Mouse (Mus musculus): ENCODE results near the gene Ifit1. TPM values are rescaled to one million over a fixed set of nuclear protein-coding genes. Genes with fewer than 3 reads are reported as not detected.
"Not testable (repeated sequence)": the region's sequence is repeated elsewhere in the genome, so short reads cannot be mapped to it uniquely, and the experiment has no call there.

Gene Ifit1
- polyA plus RNA-seq, 1 experiment from 2014 or later = 0.35 TPM

- H3K9ac ChIP-seq (ENCODE audit: low read depth, low read length); H3K4me3 ChIP-seq (ENCODE audit: low read length); H3K27ac ChIP-seq (ENCODE audit: low read depth, low read length); ATAC-seq (ENCODE audit: low FRiP score, low TSS enrichment); H3K4me2 ChIP-seq (replicated peaks; ENCODE audit: low read depth, low read length); H3K36me3 ChIP-seq (ENCODE audit: control insufficient read depth, insufficient read depth, low read length); H3K27me3 ChIP-seq (ENCODE audit: control insufficient read depth, insufficient read depth, low read length); H3K4me1 ChIP-seq (ENCODE audit: control insufficient read depth, insufficient read depth, low read length); H3K9me3 ChIP-seq (ENCODE audit: control insufficient read depth, low read length): not testable (repeated sequence)
- WGBS = 74% methylated on average over 3 of the region's 3 CpGs
These were observed 30.6 kb upstream of the Ifit1 start for GRCm38 (mm10) chr19:34610118-34610517.

- 74% methylated on average over 4 of the region's 11 CpGs for WGBS
- H3K9ac ChIP-seq (ENCODE audit: low read depth, low read length); H3K27ac ChIP-seq (ENCODE audit: low read depth, low read length); H3K27me3 ChIP-seq (ENCODE audit: control insufficient read depth, insufficient read depth, low read length); H3K4me2 ChIP-seq (replicated peaks; ENCODE audit: low read depth, low read length); H3K4me1 ChIP-seq (ENCODE audit: control insufficient read depth, insufficient read depth, low read length); ATAC-seq (ENCODE audit: low FRiP score, low TSS enrichment); H3K4me3 ChIP-seq (ENCODE audit: low read length); H3K36me3 ChIP-seq (ENCODE audit: control insufficient read depth, insufficient read depth, low read length); H3K9me3 ChIP-seq (ENCODE audit: control insufficient read depth, low read length): not testable (repeated sequence)
These were observed 28.2 kb upstream of the Ifit1 start for GRCm38 (mm10) chr19:34612243-34613001.

GRCm38 (mm10) chr19:34620871-34621270 is 19.8 kb upstream of the Ifit1 start:
- Histone ChIP-seq H3K4me1 (ENCODE audit: control insufficient read depth, insufficient read depth, low read length) (no peaks in the 10 kb centered on the region), H3K9ac (ENCODE audit: low read depth, low read length) (no peak overlapping the region), H3K9me3 (ENCODE audit: control insufficient read depth, low read length) (no peaks in the 10 kb centered on the region), H3K4me2 (replicated peaks; ENCODE audit: low read depth, low read length) (no peak overlapping the region), H3K27ac (ENCODE audit: low read depth, low read length) (no peak overlapping the region), H3K27me3 (ENCODE audit: control insufficient read depth, insufficient read depth, low read length) (no peaks in the 10 kb centered on the region), H3K4me3 (ENCODE audit: low read length) (no peak overlapping the region), H3K36me3 (ENCODE audit: control insufficient read depth, insufficient read depth, low read length) (no peaks in the 10 kb centered on the region)
- no peak for ATAC-seq (ENCODE audit: low FRiP score, low TSS enrichment)
- WGBS = 86% methylated on average over 5 of the region's 5 CpGs

- H3K27ac ChIP-seq (ENCODE audit: low read depth, low read length) = no peak overlapping the region
- H3K9me3 ChIP-seq (ENCODE audit: control insufficient read depth, low read length) = no peaks in the 10 kb centered on the region
- no peaks in the 10 kb centered on the region for H3K27me3 ChIP-seq (ENCODE audit: control insufficient read depth, insufficient read depth, low read length)
- H3K4me2 ChIP-seq (replicated peaks; ENCODE audit: low read depth, low read length) = no peak overlapping the region
- ATAC-seq (ENCODE audit: low FRiP score, low TSS enrichment) = no peak
- 91% methylated on average over 6 of the region's 6 CpGs for WGBS
- no peak overlapping the region for H3K4me3 ChIP-seq (ENCODE audit: low read length)
- H3K9ac ChIP-seq (ENCODE audit: low read depth, low read length) = no peak overlapping the region
- H3K36me3 ChIP-seq (ENCODE audit: control insufficient read depth, insufficient read depth, low read length) = no peaks in the 10 kb centered on the region
- H3K4me1 ChIP-seq (ENCODE audit: control insufficient read depth, insufficient read depth, low read length) = no peaks in the 10 kb centered on the region
These were observed 16.9 kb upstream of the Ifit1 start for GRCm38 (mm10) chr19:34623781-34624180.

GRCm38 (mm10) chr19:34624663-34625062 is 16.0 kb upstream of the Ifit1 start:
- no peak overlapping the region for H3K9ac ChIP-seq (ENCODE audit: low read depth, low read length)
- no peaks in the 10 kb centered on the region for H3K9me3 ChIP-seq (ENCODE audit: control insufficient read depth, low read length)
- H3K4me3 ChIP-seq (ENCODE audit: low read length) = no peak overlapping the region
- H3K4me2 ChIP-seq (replicated peaks; ENCODE audit: low read depth, low read length) = no peak overlapping the region
- H3K4me1 ChIP-seq (ENCODE audit: control insufficient read depth, insufficient read depth, low read length) = no peaks in the 10 kb centered on the region
- no peaks in the 10 kb centered on the region for H3K27me3 ChIP-seq (ENCODE audit: control insufficient read depth, insufficient read depth, low read length)
- ATAC-seq (ENCODE audit: low FRiP score, low TSS enrichment) = no peak
- WGBS = 81% methylated on average over 4 of the region's 4 CpGs
- no peak overlapping the region for H3K27ac ChIP-seq (ENCODE audit: low read depth, low read length)
- H3K36me3 ChIP-seq (ENCODE audit: control insufficient read depth, insufficient read depth, low read length) = no peaks in the 10 kb centered on the region

GRCm38 (mm10) chr19:34627496-34627895 is 13.2 kb upstream of the Ifit1 start:
- no peak for ATAC-seq (ENCODE audit: low FRiP score, low TSS enrichment)

GRCm38 (mm10) chr19:34631487-34631886 is 9.2 kb upstream of the Ifit1 start:
- no peak overlapping the region for H3K9ac ChIP-seq (ENCODE audit: low read depth, low read length)
- H3K4me1 ChIP-seq (ENCODE audit: control insufficient read depth, insufficient read depth, low read length) = no peaks in the 10 kb centered on the region
- no peak overlapping the region for H3K27ac ChIP-seq (ENCODE audit: low read depth, low read length)
- H3K27me3 ChIP-seq (ENCODE audit: control insufficient read depth, insufficient read depth, low read length) = no peaks in the 10 kb centered on the region
- no peaks in the 10 kb centered on the region for H3K36me3 ChIP-seq (ENCODE audit: control insufficient read depth, insufficient read depth, low read length)
- H3K9me3 ChIP-seq (ENCODE audit: control insufficient read depth, low read length) = no peaks in the 10 kb centered on the region
- H3K4me2 ChIP-seq (replicated peaks; ENCODE audit: low read depth, low read length) = no peak overlapping the region
- ATAC-seq (ENCODE audit: low FRiP score, low TSS enrichment) = no peak
- H3K4me3 ChIP-seq (ENCODE audit: low read length) = no peak overlapping the region

More at GRCm38 (mm10) chr19:34627496-34627895, 13.2 kb upstream of the Ifit1 start:
- no peak overlapping the region for H3K4me3 ChIP-seq (ENCODE audit: low read length)
- no peaks in the 10 kb centered on the region for H3K4me1 ChIP-seq (ENCODE audit: control insufficient read depth, insufficient read depth, low read length)
- no peaks in the 10 kb centered on the region for H3K36me3 ChIP-seq (ENCODE audit: control insufficient read depth, insufficient read depth, low read length)
- no peaks in the 10 kb centered on the region for H3K27me3 ChIP-seq (ENCODE audit: control insufficient read depth, insufficient read depth, low read length)
- no peak overlapping the region for H3K27ac ChIP-seq (ENCODE audit: low read depth, low read length)
- H3K4me2 ChIP-seq (replicated peaks; ENCODE audit: low read depth, low read length) = no peak overlapping the region
- WGBS = 73% methylated on average over 2 of the region's 2 CpGs
- H3K9me3 ChIP-seq (ENCODE audit: control insufficient read depth, low read length) = no peaks in the 10 kb centered on the region
- H3K9ac ChIP-seq (ENCODE audit: low read depth, low read length) = no peak overlapping the region

GRCm38 (mm10) chr19:34633484-34633883 is 7.2 kb upstream of the Ifit1 start:
- Histone ChIP-seq H3K4me2 (replicated peaks; ENCODE audit: low read depth, low read length) (no peak overlapping the region), H3K27ac (ENCODE audit: low read depth, low read length) (no peak overlapping the region), H3K4me3 (ENCODE audit: low read length) (no peak overlapping the region), H3K9me3 (ENCODE audit: control insufficient read depth, low read length) (no peaks in the 10 kb centered on the region), H3K27me3 (ENCODE audit: control insufficient read depth, insufficient read depth, low read length) (no peaks in the 10 kb centered on the region), H3K9ac (ENCODE audit: low read depth, low read length) (no peak overlapping the region), H3K4me1 (ENCODE audit: control insufficient read depth, insufficient read depth, low read length) (no peaks in the 10 kb centered on the region), H3K36me3 (ENCODE audit: control insufficient read depth, insufficient read depth, low read length) (no peaks in the 10 kb centered on the region)
- ATAC-seq (ENCODE audit: low FRiP score, low TSS enrichment) = no peak
- 66% methylated on average over 2 of the region's 2 CpGs for WGBS

- Histone ChIP-seq H3K4me1 (ENCODE audit: control insufficient read depth, insufficient read depth, low read length) (no peaks in the 10 kb centered on the region), H3K36me3 (ENCODE audit: control insufficient read depth, insufficient read depth, low read length) (no peaks in the 10 kb centered on the region), H3K4me3 (ENCODE audit: low read length) (no peak overlapping the region), H3K9ac (ENCODE audit: low read depth, low read length) (no peak overlapping the region), H3K27me3 (ENCODE audit: control insufficient read depth, insufficient read depth, low read length) (no peaks in the 10 kb centered on the region), H3K27ac (ENCODE audit: low read depth, low read length) (no peak overlapping the region), H3K9me3 (ENCODE audit: control insufficient read depth, low read length) (no peaks in the 10 kb centered on the region), H3K4me2 (replicated peaks; ENCODE audit: low read depth, low read length) (no peak overlapping the region)
- ATAC-seq (ENCODE audit: low FRiP score, low TSS enrichment) = peak; percentile 69; the same call in 1 of the 2 replicates
- WGBS = 11% methylated on average over 3 of the region's 3 CpGs
These were observed 3.6 kb upstream of the Ifit1 start for GRCm38 (mm10) chr19:34636933-34637557.

Measured in kidney, embryonic 14.5 days (tissue).